Mouse (Mus musculus) neural tube, embryonic 12.5 days (tissue): ENCODE results near the gene Trappc2l. TPM values are rescaled to one million over a fixed set of nuclear protein-coding genes. Genes with fewer than 3 reads are reported as not detected.
"Not testable (repeated sequence)": the region's sequence is repeated elsewhere in the genome, so short reads cannot be mapped to it uniquely, and the experiment has no call there.

Experiments used
- ATAC-seq: fragments of 200-750 bp; cut with Nextera tagmentation; 2 replicates; pipeline ENCODE4 v1.8.0; 2017; ENCODE audit warnings: low read depth, mild to moderate bottlenecking, moderate TSS enrichment, moderate library complexity; ENCODE audit not compliant: low FRiP score
- H3K27ac ChIP-seq: fragments of 300-500 bp; sonication (generic); 2 replicates; pipeline ENCODE4 v1.5.1; 2016
- H3K27me3 ChIP-seq: fragments of 300-500 bp; sonication (generic); replicated peaks from 2 replicates; pipeline ENCODE4 v1.6.1; 2016; ENCODE audit warnings: mild to moderate bottlenecking
- H3K36me3 ChIP-seq: fragments of 300-500 bp; sonication (generic); 2 replicates; pipeline ENCODE4 v1.6.1; 2016; ENCODE audit warnings: mild to moderate bottlenecking
- H3K4me1 ChIP-seq: fragments of 300-500 bp; sonication (generic); 2 replicates; pipeline ENCODE4 v1.6.1; 2016
- H3K4me2 ChIP-seq: fragments of 300-500 bp; sonication (generic); replicated peaks from 2 replicates; pipeline ENCODE4 v1.6.1; 2016; ENCODE audit warnings: mild to moderate bottlenecking
- H3K4me3 ChIP-seq: fragments of 300-500 bp; sonication (generic); 2 replicates; pipeline ENCODE4 v1.5.1; 2016
- H3K9ac ChIP-seq: fragments of 300-500 bp; sonication (generic); 2 replicates; pipeline ENCODE4 v1.6.1; 2016; ENCODE audit warnings: mild to moderate bottlenecking
- H3K9me3 ChIP-seq: fragments of 300-500 bp; sonication (generic); 2 replicates; pipeline ENCODE4 v1.6.1; 2016; ENCODE audit warnings: mild to moderate bottlenecking
- WGBS: fragments of 180-500 bp; shearing (Covaris S2); methylation state at CpG from one replicate; pipeline ENCODE4 v1.1.7; 2016; 5-methylcytosine and 5-hydroxymethylcytosine counted together
- polyA plus RNA-seq: library from polyadenylated mRNA; unstranded; fragments of >200 nt; fragmentation: Nextera tagmentation; extraction: Ambion mirVana; gene quantifications from 2 replicates; pipeline ENCODE4 v1.2.1, GENCODE M21; 2016

The Trappc2l gene
- polyA plus RNA-seq, 1 experiment from 2014 or later = 69.7 TPM

DNA sequence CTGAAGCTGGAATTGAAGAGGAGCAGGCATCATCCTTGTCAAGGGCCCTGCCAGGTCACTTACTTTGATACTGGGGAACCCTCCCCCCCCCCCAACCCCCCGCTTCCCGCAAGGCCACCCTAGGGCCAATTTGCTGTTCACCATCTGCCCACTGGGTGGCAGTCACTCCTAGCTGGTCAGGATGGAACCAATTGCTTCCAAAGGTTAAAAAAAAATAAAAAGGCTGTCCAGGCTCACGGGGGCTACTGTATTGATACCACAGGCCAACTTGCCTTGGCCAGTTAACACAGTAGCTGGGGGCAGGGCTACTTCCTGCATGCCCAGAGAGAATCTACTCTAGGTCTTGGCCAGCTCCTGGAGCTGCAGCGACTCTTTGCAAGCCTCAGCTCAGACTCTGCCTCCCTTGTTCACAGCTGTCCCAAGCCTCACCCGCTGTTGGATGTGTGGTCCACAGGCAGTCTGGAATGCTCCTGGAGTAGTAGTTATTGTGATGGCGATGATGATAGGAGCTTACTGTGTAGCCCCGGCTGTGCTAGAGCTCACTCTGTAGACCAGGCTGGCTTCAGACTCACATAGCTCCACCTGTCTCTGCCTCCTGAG lies 6.6 kb downstream of the Trappc2l start:
- H3K9me3 ChIP-seq = no peaks in the 10 kb centered on the region
- 0 out of 2 replicates have a peak, but pooled peaks have one; percentile 39 for ATAC-seq
- peaks cover 19% of the 10 kb centered on the region for H3K4me1 ChIP-seq
- H3K4me2 ChIP-seq = no peak overlapping the region
- H3K9ac ChIP-seq = no peak overlapping the region
- H3K27ac ChIP-seq = no peak overlapping the region
- 41% methylated on average over 5 of the region's 7 CpGs for WGBS
- H3K4me3 ChIP-seq = no peak overlapping the region
- no peaks in the 10 kb centered on the region; the same call in 1 of the 2 replicates for H3K36me3 ChIP-seq
- H3K27me3 ChIP-seq = no peaks in the 10 kb centered on the region

DNA sequence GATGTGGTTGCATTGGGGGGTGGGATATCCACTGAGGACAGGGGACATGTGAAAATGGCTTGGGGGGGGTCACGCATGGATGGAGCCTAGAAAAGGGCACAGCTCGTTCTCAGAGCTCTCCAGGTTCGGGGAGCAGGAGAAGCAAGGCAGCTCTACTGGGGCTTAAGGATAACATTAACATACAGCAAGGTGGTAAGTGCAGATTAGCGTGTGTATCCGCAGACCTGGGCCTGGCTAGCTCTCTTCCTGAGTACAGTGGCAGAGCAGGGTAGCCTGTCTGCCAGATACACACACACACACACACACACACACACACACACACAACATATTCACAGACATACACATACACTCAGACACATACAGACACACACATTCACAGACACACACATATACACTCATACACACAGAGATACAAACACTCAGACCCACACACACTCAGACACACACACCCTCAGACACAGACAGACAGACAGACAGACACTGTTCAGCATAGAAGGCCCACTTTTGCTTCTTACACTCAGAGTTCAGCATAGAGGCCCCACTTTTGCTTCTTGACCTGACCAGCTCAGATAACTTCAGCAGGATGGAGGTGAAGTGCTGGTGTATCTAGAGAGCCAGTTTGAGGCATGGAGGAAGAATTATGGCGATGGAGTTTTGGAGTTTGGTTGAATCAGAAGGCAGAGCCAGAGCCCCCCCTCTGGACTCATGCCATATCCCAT lies 7.4 kb downstream of the Trappc2l start:
- no peak overlapping the region for H3K9ac ChIP-seq
- 79% methylated on average over 6 of the region's 6 CpGs for WGBS

DNA sequence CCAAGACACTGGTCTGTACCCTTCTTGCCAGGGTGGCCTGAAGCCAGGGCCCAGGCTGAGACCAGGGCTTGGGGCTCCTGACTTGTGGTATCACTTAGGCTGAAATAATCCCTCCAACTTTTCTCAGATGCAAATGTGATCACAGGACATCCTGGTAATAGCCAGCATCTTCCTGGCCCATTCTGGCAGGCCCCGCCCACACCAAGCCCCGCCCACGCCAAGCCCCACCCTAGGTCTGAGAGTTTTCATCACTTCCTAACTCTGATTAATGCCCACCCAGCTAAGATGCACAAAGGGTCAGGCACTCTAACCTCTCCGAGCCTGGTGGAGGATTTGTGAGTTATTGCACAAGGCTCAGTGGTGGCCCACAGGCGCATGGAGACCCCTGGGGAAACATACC lies 9.0 kb downstream of the Trappc2l start:
- no peak overlapping the region for H3K27ac ChIP-seq
- no peak overlapping the region for H3K9ac ChIP-seq
- H3K9me3 ChIP-seq = no peaks in the 10 kb centered on the region
- 40% methylated on average over 5 of the region's 5 CpGs for WGBS
- H3K27me3 ChIP-seq = no peaks in the 10 kb centered on the region
- no peaks in the 10 kb centered on the region; the same call in 1 of the 2 replicates for H3K36me3 ChIP-seq
- ATAC-seq = no peak
- H3K4me1 ChIP-seq = peaks cover 19% of the 10 kb centered on the region
- H3K4me2 ChIP-seq = no peak overlapping the region
- no peak overlapping the region for H3K4me3 ChIP-seq

More for the DNA sequence above, 7.4 kb downstream of the Trappc2l start:
- Histone ChIP-seq H3K4me3 (no peak overlapping the region), H3K9me3 (no peaks in the 10 kb centered on the region), H3K4me1 (peaks cover 19% of the 10 kb centered on the region), H3K27me3 (no peaks in the 10 kb centered on the region), H3K36me3 (no peaks in the 10 kb centered on the region; the same call in 1 of the 2 replicates), H3K27ac (no peak overlapping the region), H3K4me2 (no peak overlapping the region)
- ATAC-seq = no peak

DNA sequence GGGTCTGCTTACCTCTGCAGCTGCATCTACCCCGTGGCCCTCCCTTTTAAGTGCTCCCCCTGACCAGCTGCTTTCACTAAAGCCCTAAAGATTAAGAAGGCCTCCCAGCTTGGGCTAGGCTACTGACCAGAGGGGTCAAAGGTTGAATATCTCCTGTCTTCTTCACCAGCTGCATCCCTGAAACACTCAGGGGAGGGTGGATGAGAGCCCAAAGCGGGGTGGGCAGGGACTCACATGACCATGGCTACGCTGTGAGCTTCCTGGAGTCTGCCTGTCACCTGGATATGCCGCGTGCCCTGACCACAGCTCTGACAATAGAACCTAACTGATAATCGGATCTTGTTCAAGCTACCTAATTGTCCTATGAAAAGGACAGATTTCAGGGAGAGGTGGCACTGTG lies 11.3 kb downstream of the Trappc2l start, which contains the start of gene Pabpn1l:
Gene Pabpn1l (minus strand): TSS at position 13 of the 400 bp plus-strand sequence.
- Histone ChIP-seq H3K9ac (no peak within 1 kb of the TSS), H3K27me3 (no peaks in the 10 kb centered on the region), H3K9me3 (no peaks in the 10 kb centered on the region), H3K4me3 (no peak within 1 kb of the TSS), H3K4me2 (no peak within 1 kb of the TSS), H3K36me3 (no peaks in the 10 kb centered on the region), H3K27ac (no peak within 1 kb of the TSS), H3K4me1 (peaks cover 19% of the 10 kb centered on the region)
- WGBS = 78% methylated on average over 6 of the region's 6 CpGs
- ATAC-seq = no peak

DNA sequence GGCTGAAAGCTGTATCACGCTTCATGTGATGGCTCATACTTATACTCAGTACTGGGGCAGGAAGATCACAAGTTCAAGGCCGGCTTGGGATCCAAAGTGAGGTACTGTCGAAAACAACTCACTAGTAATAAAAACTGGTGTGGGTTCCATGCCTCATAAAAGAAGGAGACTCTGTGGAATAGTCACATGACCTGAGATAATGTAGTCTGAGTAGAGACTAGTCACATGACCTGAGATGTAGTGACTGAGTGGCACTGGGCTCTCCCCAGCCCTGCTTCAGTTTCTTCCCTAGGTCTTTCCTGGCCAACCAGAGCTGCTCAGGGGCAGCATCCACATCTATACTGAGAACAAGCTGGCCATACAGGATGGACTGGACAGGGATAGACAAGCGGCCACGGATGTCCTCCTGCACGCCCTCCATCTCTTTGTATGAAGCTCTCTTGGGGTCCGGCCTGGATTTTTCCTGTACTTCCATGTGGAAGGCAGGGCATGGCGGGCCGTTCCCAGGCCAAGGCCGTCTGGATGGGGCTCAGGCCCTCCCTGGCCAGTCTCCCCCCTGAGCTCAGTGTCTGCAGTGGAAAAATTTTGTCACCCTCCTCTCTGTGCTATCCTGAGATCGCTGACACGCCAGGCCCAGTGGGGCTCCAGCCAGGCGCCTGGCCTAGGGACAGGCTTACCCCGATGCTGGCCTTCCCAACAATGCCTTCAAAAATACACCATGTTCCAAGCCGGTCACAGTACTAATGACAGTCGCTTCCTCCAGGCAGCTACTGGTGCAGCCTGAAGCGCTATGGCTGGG lies 12.6 kb downstream of the Trappc2l start:
- no peaks in the 10 kb centered on the region for H3K27me3 ChIP-seq
- 87% methylated on average over 17 of the region's 17 CpGs for WGBS
- H3K4me1 ChIP-seq = peaks cover 14% of the 10 kb centered on the region
- no peak overlapping the region for H3K4me2 ChIP-seq
- H3K9me3 ChIP-seq = no peaks in the 10 kb centered on the region
- no peak overlapping the region for H3K27ac ChIP-seq
- ATAC-seq = no peak
- peaks cover 4% of the 10 kb centered on the region; the same call in 1 of the 2 replicates for H3K36me3 ChIP-seq
- no peak overlapping the region for H3K4me3 ChIP-seq
- no peak overlapping the region for H3K9ac ChIP-seq

DNA sequence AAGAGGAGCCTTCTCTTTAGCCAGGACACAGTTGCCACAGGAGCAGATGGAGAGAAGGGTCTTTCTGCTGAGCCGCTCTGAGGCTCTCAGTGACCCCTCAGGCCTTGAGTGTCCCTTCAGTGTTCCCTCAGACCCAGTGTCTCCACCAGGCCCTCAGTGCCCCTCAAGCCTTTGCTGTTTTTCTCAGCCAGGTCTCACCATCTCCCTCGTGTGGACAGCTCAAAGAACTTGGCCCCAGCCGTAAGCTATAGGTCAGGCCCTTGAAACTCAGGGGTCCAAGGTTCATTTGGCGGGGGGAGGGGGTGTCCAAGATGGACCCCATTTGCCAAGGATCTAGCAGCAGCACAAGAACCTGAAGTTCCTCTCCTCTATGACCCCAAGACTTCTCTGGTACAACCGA lies 13.2 kb downstream of the Trappc2l start:
- Histone ChIP-seq H3K4me2 (no peak overlapping the region), H3K36me3 (peaks cover 7% of the 10 kb centered on the region; the same call in 1 of the 2 replicates), H3K27ac (no peak overlapping the region), H3K4me3 (no peak overlapping the region), H3K4me1 (peaks cover 11% of the 10 kb centered on the region), H3K9ac (no peak overlapping the region), H3K9me3 (no peaks in the 10 kb centered on the region), H3K27me3 (no peaks in the 10 kb centered on the region)
- WGBS = 73% methylated on average over 5 of the region's 5 CpGs
- no peak for ATAC-seq

DNA sequence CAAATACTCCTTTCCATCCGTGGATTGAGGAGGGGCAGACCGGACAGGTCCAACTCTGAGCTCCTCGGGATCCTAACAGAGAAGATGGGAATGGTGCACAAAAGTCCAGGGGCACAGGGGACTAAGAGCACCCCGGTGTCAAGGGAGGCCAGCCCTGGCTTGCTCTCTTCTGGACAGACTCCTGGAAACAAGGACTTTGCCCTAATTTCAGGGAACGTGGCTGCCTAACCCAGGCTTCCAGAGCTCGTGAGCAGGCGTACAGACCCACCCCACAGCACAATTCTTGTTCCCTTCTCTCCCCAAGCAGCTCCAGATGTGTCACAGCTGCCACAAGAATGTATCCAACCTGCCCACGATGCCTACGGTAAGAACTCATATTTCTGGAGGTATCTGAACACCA lies 14.4 kb downstream of the Trappc2l start:
- 86% methylated on average over 9 of the region's 9 CpGs for WGBS
- no peak for ATAC-seq
- no peak overlapping the region for H3K27ac ChIP-seq
- H3K9ac ChIP-seq = no peak overlapping the region
- H3K4me1 ChIP-seq = no peaks in the 10 kb centered on the region; the same call in 1 of the 2 replicates
- peaks cover 14% of the 10 kb centered on the region for H3K36me3 ChIP-seq
- no peak overlapping the region for H3K4me3 ChIP-seq
- no peak overlapping the region for H3K4me2 ChIP-seq
- H3K9me3 ChIP-seq = no peaks in the 10 kb centered on the region
- H3K27me3 ChIP-seq = no peaks in the 10 kb centered on the region

DNA sequence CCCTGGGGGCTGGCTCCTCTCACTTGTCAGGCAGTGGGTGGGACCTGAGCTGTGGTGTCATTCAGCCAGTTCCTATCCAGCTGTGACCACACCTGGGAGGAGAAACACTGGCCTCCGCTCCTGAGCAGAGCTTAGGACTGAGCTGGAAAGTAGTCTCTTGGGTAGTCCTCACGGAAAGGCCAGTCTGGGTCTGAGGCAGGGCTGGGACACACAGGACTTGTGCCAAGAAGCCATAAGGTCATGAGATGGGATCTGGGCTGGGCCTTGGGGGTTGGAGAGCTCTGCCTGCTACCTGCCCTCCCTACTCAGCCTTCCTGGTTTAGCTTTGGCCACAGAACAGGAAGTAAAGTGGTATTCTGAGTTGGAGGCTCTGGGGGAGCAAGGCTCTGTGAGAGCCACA lies 15.5 kb downstream of the Trappc2l start:
- WGBS = 82% methylated on average over 2 of the region's 2 CpGs
- no peak for ATAC-seq
- Histone ChIP-seq H3K4me2 (no peak overlapping the region), H3K4me3 (no peak overlapping the region), H3K27ac (no peak overlapping the region), H3K9me3 (no peaks in the 10 kb centered on the region), H3K36me3 (peaks cover 16% of the 10 kb centered on the region), H3K27me3 (no peaks in the 10 kb centered on the region), H3K4me1 (no peaks in the 10 kb centered on the region; the same call in 1 of the 2 replicates), H3K9ac (no peak overlapping the region)

DNA sequence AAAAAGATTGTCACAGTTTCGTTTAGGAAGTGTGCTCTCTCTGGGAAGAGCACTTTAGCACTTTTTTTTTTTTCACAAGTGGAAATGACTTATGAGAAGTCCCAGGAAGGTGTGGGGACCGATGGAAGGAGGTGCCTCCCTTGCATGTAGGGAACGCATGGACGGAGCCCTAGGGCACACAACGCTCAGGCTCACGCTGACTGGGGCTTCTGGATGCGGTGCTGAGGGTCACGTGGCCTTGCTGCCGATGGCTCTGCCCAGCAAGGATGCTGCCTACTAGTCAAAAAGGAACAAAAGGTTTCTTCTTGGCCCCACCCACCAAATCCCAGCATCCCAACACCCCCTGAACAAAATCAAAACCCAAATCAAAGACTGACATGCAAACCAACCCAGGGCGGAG lies 17.9 kb downstream of the Trappc2l start:
- H3K4me1 ChIP-seq = no peaks in the 10 kb centered on the region; the same call in 1 of the 2 replicates
- H3K9ac ChIP-seq = no peak overlapping the region
- ATAC-seq = no peak
- peaks cover 32% of the 10 kb centered on the region for H3K36me3 ChIP-seq
- no peak overlapping the region for H3K4me3 ChIP-seq
- 32% methylated on average over 10 of the region's 10 CpGs for WGBS
- H3K27ac ChIP-seq = no peak overlapping the region
- H3K9me3 ChIP-seq = no peaks in the 10 kb centered on the region
- no peaks in the 10 kb centered on the region for H3K27me3 ChIP-seq
- H3K4me2 ChIP-seq = no peak overlapping the region

DNA sequence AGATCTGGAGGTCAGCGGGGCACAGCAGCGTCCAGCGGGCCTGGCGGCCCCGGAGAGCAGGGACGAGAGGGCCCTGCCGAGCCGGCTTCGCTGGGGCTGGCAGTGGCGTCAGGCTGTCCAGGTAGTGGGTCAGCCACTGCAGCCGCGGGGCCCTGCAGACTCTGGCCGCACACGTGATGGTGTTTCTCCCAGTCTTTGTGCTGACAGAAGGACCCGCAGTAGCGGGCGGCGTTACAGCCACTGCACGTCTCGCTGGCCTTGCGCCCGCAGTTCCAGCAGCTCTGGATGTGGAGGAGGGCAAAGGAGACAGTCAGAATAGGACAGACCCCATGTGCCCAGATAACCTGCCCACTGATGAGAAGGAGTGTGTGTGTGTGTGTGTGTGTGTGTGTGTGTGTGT lies 19.3 kb downstream of the Trappc2l start:
- Histone ChIP-seq H3K9ac (no peak overlapping the region), H3K9me3 (no peaks in the 10 kb centered on the region), H3K4me2 (no peak overlapping the region; the same call in 1 of the 2 replicates), H3K4me3 (no peak overlapping the region), H3K27me3 (no peaks in the 10 kb centered on the region), H3K27ac (no peak overlapping the region), H3K4me1 (no peaks in the 10 kb centered on the region; the same call in 1 of the 2 replicates), H3K36me3 (peaks cover 45% of the 10 kb centered on the region)
- WGBS = 72% methylated on average over 22 of the region's 22 CpGs
- no peak for ATAC-seq

DNA sequence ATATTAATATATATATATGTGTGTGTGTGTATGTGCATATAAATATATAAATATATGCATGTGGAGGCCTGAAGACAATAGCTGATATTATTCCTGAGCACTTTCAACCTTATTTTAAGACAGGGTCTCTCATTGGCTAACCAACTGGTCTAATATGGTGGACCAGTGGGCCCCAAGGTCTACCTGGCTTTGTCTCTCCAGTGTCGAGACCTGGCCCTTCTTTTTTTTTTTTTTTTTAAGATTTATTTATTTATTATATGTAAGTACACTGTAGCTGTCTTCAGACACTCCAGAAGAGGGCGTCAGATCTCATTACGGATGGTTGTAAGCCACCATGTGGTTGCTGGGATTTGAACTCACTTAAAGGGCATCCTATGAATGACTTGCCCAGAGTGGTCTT lies 20.7 kb downstream of the Trappc2l start:
- H3K4me2 ChIP-seq, H3K9me3 ChIP-seq, H3K27ac ChIP-seq, H3K4me1 ChIP-seq, H3K27me3 ChIP-seq, H3K9ac ChIP-seq, ATAC-seq, H3K4me3 ChIP-seq: not testable (repeated sequence)
- peaks cover 58% of the 10 kb centered on the region for H3K36me3 ChIP-seq
- WGBS = 84% methylated on average over 3 of the region's 3 CpGs

DNA sequence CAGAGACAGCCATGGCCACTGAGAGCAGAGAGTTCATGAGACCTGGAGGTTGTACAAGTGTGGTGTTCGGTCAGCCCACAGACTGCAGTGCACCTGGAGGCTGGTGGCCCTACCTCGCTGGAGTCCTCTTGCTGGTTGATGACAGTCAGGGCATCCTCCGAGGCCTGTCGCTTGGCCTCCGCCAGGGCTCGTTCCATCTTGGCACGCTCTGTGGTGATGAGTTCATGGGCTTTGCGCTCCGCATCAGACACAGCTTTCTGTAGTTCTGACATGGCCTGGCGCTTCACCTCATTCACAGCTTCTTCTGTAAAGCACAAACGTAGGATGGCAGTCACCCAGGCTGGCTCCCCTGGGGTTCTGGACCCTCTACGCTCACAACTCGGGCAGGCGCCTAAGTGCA lies 21.8 kb downstream of the Trappc2l start:
- H3K27ac ChIP-seq = no peak overlapping the region
- no peaks in the 10 kb centered on the region for H3K27me3 ChIP-seq
- no peak overlapping the region for H3K4me3 ChIP-seq
- no peak overlapping the region for H3K9ac ChIP-seq
- whole genome bisulfite sequencing = 95% methylated on average over 14 of the region's 14 CpGs
- no peak overlapping the region for H3K4me2 ChIP-seq
- peaks cover 69% of the 10 kb centered on the region for H3K36me3 ChIP-seq
- H3K9me3 ChIP-seq = no peaks in the 10 kb centered on the region
- ATAC-seq = no peak
- 0 out of 2 replicates have a peak, but pooled peaks cover 4% of the 10 kb centered on the region for H3K4me1 ChIP-seq
